Mouse (Mus musculus) ES-Bruce4 (cell line): Measurements from ENCODE around the gene Trim30d. TPM values are rescaled to one million over a fixed set of nuclear protein-coding genes. Genes with fewer than 3 reads are reported as not detected.
A peak's percentile ranks its signal among the peaks of the same experiment; 100 is the strongest.
"Not testable (repeated sequence)": the region's sequence is repeated elsewhere in the genome, so short reads cannot be mapped to it uniquely, and the experiment has no call there.

Experiments used
- H3K27ac ChIP-seq: 2 replicates; pipeline ENCODE4 v1.5.1; 2012; ENCODE audit warnings: low read length, inconsistent platforms; ENCODE audit not compliant: insufficient read depth
- H3K27me3 ChIP-seq: 2 replicates; pipeline ENCODE4 v1.6.1; 2012; ENCODE audit warnings: mild to moderate bottlenecking, low read length, inconsistent platforms; ENCODE audit not compliant: control insufficient read depth, poor library complexity, insufficient read depth, severe bottlenecking
- H3K36me3 ChIP-seq: 2 replicates; pipeline ENCODE4 v1.6.1; 2012; ENCODE audit warnings: inconsistent platforms, mild to moderate bottlenecking, low read length, moderate library complexity; ENCODE audit not compliant: control insufficient read depth, poor library complexity, insufficient read depth, severe bottlenecking
- H3K4me1 ChIP-seq: one replicate; pipeline ENCODE4 v1.8.1; 2011; ENCODE audit warnings: low read length; ENCODE audit not compliant: control insufficient read depth, insufficient read depth
- H3K4me3 ChIP-seq: 2 replicates; pipeline ENCODE4 v1.5.1; 2011; ENCODE audit warnings: low read depth, mild to moderate bottlenecking, low read length
- H3K9ac ChIP-seq: 2 replicates; pipeline ENCODE4 v1.6.1; 2012; ENCODE audit warnings: low read depth, mild to moderate bottlenecking, inconsistent platforms; ENCODE audit not compliant: poor library complexity, severe bottlenecking
- H3K9me3 ChIP-seq: replicated peaks from 2 replicates; pipeline ENCODE4 v1.6.1; 2012; ENCODE audit warnings: mild to moderate bottlenecking, low read length, inconsistent platforms; ENCODE audit not compliant: control insufficient read depth, poor library complexity, insufficient read depth, severe bottlenecking
- CTCF ChIP-seq: IDR thresholded peaks from one replicate; pipeline ENCODE4 v1.8.1; 2011; ENCODE audit warnings: low read depth, low read length
- EP300 ChIP-seq: IDR thresholded peaks from 2 replicates; pipeline ENCODE4 v1.6.1; 2011; ENCODE audit warnings: low read depth, low read length; ENCODE audit not compliant: insufficient read depth
- POLR2A ChIP-seq: IDR thresholded peaks from one replicate; pipeline ENCODE4 v1.8.1; 2011; ENCODE audit warnings: low read length; ENCODE audit not compliant: insufficient read depth
- polyA plus RNA-seq: library from polyadenylated mRNA; stranded (reverse); fragments of >200 nt; gene quantifications from 2 replicates; pipeline ENCODE4 v1.2.4, GENCODE M21; 2011; ENCODE audit warnings: low read depth; ENCODE audit not compliant: missing spikeins, insufficient read depth, insufficient read length

The Trim30d gene
- 0.58 and 0.60 TPM in 2 replicates for polyA plus RNA-seq

DNA sequence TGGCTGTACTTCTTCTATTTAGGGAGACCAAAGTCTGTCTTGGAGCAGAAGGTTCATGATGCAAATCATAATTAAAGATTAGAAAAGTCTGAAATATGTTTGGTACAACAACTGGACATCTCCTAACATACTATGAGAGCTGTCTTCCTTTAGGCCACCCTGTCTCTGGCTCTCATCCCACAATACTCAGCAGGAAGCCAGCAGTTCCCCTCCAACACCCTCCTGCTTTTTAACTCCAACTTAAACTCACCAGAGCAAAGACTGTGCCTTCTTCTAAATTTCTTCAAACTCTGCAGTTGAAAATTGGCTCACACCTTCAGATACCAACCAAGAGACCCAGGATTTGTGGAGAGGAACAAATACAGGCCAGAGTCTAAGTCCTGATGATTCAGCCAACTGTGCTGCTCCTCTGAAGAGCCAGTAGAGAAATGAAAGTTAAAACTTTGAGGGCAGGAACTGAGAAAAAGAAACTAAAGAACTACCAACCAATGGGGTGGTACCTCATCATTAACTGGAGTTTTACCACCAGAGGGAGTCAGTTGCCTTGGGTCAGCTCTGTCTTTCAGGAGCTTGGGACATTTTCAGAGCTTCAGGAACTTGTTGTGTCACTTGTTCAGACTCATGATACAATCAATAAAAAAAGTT is at the start of gene Trim30d:
Trim30d (minus strand) TSS at position 429 of the 645 bp plus-strand sequence.
- H3K4me3 ChIP-seq, H3K9me3 ChIP-seq, H3K27me3 ChIP-seq, H3K9ac ChIP-seq, H3K27ac ChIP-seq, H3K4me1 ChIP-seq, H3K36me3 ChIP-seq: not testable (repeated sequence)

DNA sequence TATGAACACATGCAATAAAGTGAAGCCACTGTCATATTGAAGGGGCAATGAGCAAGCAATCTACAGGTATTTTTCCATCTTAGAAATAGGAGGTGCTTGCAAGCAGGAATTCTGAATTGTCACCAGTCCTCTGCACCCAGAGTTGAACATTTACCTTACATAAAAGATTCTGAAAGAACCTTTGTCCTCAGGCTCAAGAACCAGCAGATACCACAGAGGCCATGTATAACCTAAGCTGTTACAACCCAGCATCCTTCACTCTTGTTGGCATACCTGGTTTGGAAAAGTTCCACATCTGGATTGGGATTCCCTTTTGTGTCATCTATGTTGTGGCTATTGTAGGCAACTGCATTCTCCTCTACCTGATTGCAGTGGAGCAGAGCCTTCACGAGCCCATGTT is 45.1 kb upstream of the Trim30d start:
- H3K4me1 ChIP-seq: no peaks in the 10 kb centered on the region
- H3K9me3 ChIP-seq: no peaks in the 10 kb centered on the region
- H3K27me3 ChIP-seq: no peaks in the 10 kb centered on the region
- H3K4me3 ChIP-seq: no peak overlapping the region
- H3K27ac ChIP-seq: no peak overlapping the region
- H3K9ac ChIP-seq: no peak overlapping the region
- H3K36me3 ChIP-seq: no peaks in the 10 kb centered on the region
- TF ChIP-seq EP300: no peak
- no peak for TF ChIP-seq CTCF
- TF ChIP-seq POLR2A: no peak

DNA sequence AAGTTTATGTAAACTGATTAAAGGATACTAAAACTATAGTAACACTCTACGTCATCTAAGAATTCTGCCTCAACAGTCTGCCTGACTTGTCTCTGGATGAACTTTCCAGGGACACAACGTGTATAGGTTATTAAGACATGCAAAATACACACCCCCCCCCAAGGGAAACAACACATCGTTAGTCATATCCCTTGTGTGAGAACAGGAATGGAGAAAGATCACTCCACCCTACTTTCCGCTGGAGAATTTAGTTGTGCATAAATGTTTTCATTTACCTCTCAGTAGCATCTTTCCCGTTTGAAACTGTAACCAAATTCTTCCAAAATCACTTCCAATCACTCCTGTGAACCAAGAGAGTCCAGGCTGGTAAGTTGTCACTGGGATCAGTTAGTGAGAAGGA is 42.2 kb upstream of the Trim30d start, which contains the start of gene Olfr651:
Olfr651 (plus strand) TSS at position 301 of the 400 bp plus-strand sequence.
- H3K27me3 ChIP-seq: no peaks in the 10 kb centered on the region
- H3K4me3 ChIP-seq: no peak within 1 kb of the TSS
- TF ChIP-seq POLR2A: no peak
- no peak for TF ChIP-seq CTCF
- no peak for TF ChIP-seq EP300
- no peaks in the 10 kb centered on the region for H3K9me3 ChIP-seq
- H3K27ac ChIP-seq: no peak within 1 kb of the TSS
- no peaks in the 10 kb centered on the region for H3K4me1 ChIP-seq
- H3K36me3 ChIP-seq: no peaks in the 10 kb centered on the region
- no peak within 1 kb of the TSS for H3K9ac ChIP-seq

DNA sequence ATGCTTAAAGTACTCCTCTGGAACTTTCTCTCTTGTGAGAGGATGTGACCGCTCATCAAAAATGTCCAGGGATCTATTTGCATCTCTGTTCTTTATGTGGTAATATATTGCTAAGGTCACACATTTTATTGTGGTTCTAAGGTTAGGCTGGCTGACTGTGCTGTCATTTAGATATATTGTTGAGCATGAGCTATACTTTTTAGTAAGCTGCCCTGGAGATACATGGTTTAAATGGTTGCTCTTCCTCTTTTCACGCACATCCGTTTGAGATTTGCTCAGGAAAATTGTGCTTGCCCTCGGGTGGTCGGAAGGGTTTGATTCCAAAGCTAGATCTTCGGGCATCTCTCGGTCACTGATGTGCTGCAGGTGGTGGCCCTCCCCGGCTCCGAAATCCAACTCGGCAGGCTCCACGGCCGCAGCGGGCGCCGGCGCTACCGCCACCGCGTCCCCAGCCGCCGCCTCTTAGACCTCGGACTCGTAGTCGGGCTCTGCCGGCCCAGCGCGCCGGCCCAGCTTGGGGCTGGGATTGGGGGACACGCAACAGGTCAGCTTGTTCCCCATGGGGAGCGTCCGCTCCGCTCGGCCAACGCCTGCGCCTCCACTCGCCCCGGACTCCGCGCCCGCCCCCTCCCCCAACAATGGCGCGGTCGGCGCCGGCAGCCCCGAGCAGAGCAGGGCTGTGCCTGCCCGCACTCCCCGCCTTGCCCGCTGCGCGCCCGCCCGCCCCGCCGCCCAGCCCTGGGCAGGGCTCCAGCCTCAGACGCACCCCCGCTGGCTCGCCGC is 5.9 kb downstream of the Trim30d start:
- Histone ChIP-seq H3K4me1 (no peaks in the 10 kb centered on the region), H3K4me3 (peak overlapping the region; percentile 52), H3K27ac (no peak overlapping the region), H3K9ac (peak overlapping the region; percentile 73), H3K9me3 (no peaks in the 10 kb centered on the region), H3K36me3 (no peaks in the 10 kb centered on the region), H3K27me3 (peaks cover 2% of the 10 kb centered on the region; the same call in 1 of the 2 replicates)
- TF ChIP-seq EP300 (no peak), CTCF (no peak), POLR2A (no peak)

DNA sequence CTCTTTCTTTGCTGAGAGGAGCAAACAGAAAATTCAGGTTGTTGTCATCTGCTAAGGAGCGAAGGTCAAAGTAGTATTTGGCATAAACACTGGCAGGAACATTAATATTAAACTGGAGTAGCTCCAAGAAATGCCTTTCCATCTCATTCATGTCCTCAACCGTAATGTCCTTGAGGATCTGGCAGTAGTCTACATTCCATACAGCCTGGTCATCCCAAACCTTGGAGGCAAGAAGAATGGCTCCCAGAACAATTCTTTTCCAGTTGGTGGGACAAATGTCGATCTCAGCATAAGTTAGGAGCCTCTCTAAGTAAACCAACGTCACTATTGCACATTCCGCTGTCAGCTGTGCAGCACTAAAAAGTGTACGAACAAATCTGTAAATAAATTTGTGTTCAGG is 6.5 kb downstream of the Trim30d start:
- not testable (repeated sequence) for H3K9me3 ChIP-seq, H3K9ac ChIP-seq, H3K4me1 ChIP-seq, H3K36me3 ChIP-seq, H3K27ac ChIP-seq, H3K4me3 ChIP-seq, H3K27me3 ChIP-seq

DNA sequence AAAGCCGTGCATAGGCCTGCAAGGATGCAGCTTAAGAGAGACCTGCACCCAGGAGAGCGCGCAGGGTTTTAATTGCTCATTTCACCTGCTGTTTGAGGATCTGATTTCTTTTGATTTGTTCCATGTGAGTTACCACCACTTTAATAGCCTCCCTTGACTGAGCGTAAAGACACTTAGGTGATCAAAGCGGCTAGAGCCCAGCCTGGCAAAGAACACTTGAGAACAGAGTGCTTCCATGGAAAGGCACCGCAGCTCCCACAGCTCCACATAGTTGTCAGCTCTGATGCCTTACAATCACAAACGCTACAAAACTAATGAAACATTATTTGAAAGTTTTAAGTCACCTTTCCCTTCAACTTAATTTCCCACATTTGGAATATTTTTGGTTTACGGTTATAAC is 8.2 kb downstream of the Trim30d start:
- not testable (repeated sequence) for H3K4me3 ChIP-seq, H3K27ac ChIP-seq, H3K4me1 ChIP-seq, H3K27me3 ChIP-seq, H3K9me3 ChIP-seq, H3K36me3 ChIP-seq, H3K9ac ChIP-seq
